Mouse (Mus musculus): ENCODE measurements around the gene Snx29. TPM values are rescaled to one million over a fixed set of nuclear protein-coding genes. Genes with fewer than 3 reads are reported as not detected.

Snx29 gene
- polyA plus RNA-seq, 1 experiment, result 8.4 TPM

DNA sequence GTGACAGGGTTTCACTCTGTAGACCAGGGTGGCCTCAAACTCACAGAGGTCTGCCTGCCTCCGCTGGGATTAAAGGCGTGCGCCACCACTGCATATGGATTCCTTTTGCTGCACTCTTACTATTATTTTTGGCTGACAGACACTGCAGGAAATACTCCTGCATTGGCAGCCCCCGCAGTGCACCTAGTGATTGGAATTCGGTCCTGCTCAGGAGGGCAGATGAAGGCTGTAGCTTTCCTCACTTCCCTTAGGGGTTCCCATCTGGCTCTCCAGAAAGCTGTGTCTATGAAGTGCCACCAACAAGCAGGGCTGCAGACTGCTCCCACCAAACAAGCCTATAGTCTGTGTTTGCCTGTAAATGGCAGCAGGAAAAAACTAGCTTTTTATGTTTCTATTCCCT is 215.0 kb downstream of the Snx29 start:
- H3K27ac ChIP-seq (ENCODE audit: insufficient read depth, low read length), result no peak overlapping the region
- no peak for DNase-seq
- H3K27me3 ChIP-seq (ENCODE audit: control insufficient read depth, insufficient read depth, low read length), result no peaks in the 10 kb centered on the region
- no peak for TF ChIP-seq POLR2A (IDR thresholded peaks at IDR 0.05; ENCODE audit: borderline replicate concordance, insufficient read depth, low read length)
- TF ChIP-seq CTCF (IDR thresholded peaks at IDR 0.05; ENCODE audit: borderline replicate concordance, insufficient read depth, low read depth, low read length), result no peak
- WGBS, result 45% methylated on average over 5 of the region's 5 CpGs
- H3K4me3 ChIP-seq (replicated peaks; ENCODE audit: insufficient read depth, low read depth, low read length), result no peak overlapping the region
- 0 out of 2 replicates have a peak, but pooled peaks cover 4% of the 10 kb centered on the region for H3K4me1 ChIP-seq (ENCODE audit: control insufficient read depth, insufficient read depth, low read length)

DNA sequence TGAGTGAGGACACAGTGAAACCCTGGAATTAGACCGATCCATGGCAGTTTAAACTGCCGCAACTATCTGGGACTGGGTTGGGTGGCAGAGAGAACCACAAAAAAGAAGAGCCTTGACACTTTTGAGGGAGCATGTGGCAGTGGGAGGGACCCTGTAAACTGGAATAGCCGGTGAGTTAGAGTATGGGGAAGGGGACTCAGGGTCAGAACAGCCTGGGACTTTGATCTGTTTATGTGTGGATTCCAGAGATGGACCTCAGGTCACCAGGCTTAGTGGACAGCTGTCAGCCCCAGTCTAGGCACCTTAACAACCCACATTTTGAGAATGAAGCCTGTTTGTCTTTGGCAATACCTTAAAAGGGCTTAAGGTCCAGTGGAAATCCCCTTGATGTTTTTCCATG is 215.5 kb downstream of the Snx29 start:
- H3K4me3 ChIP-seq (replicated peaks; ENCODE audit: insufficient read depth, low read depth, low read length), result no peak overlapping the region
- no peak overlapping the region for H3K27ac ChIP-seq (ENCODE audit: insufficient read depth, low read length)
- DNase-seq, result no peak
- H3K27me3 ChIP-seq (ENCODE audit: control insufficient read depth, insufficient read depth, low read length), result no peaks in the 10 kb centered on the region
- H3K4me1 ChIP-seq (ENCODE audit: control insufficient read depth, insufficient read depth, low read length), result 0 out of 2 replicates have a peak, but pooled peaks cover 2% of the 10 kb centered on the region
- TF ChIP-seq POLR2A (IDR thresholded peaks at IDR 0.05; ENCODE audit: borderline replicate concordance, insufficient read depth, low read length) (no peak), CTCF (IDR thresholded peaks at IDR 0.05; ENCODE audit: borderline replicate concordance, insufficient read depth, low read depth, low read length) (no peak)
- 79% methylated on average over 3 of the region's 3 CpGs for WGBS

DNA sequence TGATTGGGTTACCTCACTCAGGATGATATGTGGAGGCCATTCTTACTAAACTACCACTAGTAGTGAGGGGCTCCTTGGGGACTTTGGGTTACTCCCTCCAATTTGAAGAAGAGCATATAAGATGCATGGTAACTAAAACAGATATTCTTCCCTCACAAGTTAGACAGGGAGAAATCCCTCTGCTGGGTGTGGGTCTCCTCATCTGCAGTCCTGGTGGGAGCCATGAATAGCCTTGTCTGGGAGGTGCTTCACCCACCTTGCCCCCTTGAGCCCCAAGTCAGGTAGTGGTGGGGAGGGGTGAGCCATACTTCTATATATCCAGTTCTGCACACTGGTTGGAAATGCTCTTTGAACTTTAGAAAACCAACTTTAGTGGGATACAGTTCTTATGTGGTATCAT is 218.3 kb downstream of the Snx29 start:
- TF ChIP-seq CTCF (IDR thresholded peaks at IDR 0.05; ENCODE audit: borderline replicate concordance, insufficient read depth, low read depth, low read length) (no peak), POLR2A (IDR thresholded peaks at IDR 0.05; ENCODE audit: borderline replicate concordance, insufficient read depth, low read length) (no peak)
- Histone ChIP-seq H3K27ac (ENCODE audit: insufficient read depth, low read length) (no peak overlapping the region), H3K27me3 (ENCODE audit: control insufficient read depth, insufficient read depth, low read length) (no peaks in the 10 kb centered on the region), H3K4me1 (ENCODE audit: control insufficient read depth, insufficient read depth, low read length) (0 out of 2 replicates have a peak, but pooled peaks cover 2% of the 10 kb centered on the region), H3K4me3 (replicated peaks; ENCODE audit: insufficient read depth, low read depth, low read length) (no peak overlapping the region)
- DNase-seq, result no peak

DNA sequence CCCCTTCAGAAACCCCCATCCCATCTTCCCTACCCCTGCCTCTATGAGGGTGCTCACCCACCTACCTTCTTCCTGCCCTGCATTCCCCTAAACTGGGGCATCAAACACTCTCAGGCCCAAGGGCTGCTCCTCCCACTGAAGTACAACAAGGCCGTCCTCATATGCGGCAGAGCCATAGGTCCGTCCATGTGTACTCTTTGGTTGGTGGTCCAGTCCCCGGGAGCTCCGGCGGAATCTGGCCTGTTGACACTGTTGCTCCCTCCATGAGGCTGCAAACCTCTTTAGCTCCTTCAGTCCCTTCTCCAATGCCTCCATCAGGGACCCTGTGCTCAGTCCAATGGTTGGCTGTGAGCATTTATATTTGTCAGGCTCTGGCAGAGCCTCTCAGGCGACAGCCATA is 219.1 kb downstream of the Snx29 start:
- Histone ChIP-seq H3K27me3 (ENCODE audit: control insufficient read depth, insufficient read depth, low read length) (no peaks in the 10 kb centered on the region), H3K27ac (ENCODE audit: insufficient read depth, low read length) (no peak overlapping the region), H3K4me3 (replicated peaks; ENCODE audit: insufficient read depth, low read depth, low read length) (no peak overlapping the region), H3K4me1 (ENCODE audit: control insufficient read depth, insufficient read depth, low read length) (0 out of 2 replicates have a peak, but pooled peaks cover 2% of the 10 kb centered on the region)
- no peak for TF ChIP-seq POLR2A (IDR thresholded peaks at IDR 0.05; ENCODE audit: borderline replicate concordance, insufficient read depth, low read length)
- TF ChIP-seq CTCF (IDR thresholded peaks at IDR 0.05; ENCODE audit: borderline replicate concordance, insufficient read depth, low read depth, low read length), result no peak
- 97% methylated on average over 7 of the region's 7 CpGs for WGBS
- no peak for DNase-seq

DNA sequence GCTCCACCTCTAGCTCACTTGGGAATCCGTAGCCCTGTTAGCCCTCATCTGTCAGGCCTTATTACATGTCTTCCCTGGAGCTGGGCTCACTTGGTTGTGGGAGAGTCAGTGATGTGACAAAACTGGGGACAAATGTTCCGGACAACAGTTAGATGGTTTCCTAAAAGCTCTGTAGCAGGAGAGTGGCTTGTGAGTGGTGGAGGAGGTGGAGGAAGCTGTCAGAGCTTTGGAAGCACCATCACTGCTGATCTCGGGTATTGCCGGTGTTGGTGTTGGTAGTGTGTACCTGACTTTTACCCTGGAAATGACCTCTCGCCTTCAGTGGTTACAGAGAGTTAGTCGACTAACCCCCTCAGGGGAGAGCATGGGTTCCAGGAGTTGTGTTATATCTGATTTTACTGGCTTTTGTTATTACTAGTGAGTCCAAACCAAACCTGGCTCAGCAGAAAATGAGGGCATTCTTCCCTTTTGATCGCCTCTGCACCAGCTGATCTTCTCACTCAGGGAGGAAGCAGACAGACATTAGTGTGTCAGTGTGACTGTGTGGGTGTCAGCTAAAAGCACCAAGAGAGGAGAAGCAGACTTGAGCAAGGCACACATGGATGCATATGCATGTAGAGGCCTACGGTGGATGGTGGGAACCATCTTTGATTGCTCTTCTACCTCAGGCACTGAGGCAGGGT is 227.5 kb downstream of the Snx29 start:
- Histone ChIP-seq H3K4me3 (replicated peaks; ENCODE audit: insufficient read depth, low read depth, low read length) (no peak overlapping the region), H3K27me3 (ENCODE audit: control insufficient read depth, insufficient read depth, low read length) (no peaks in the 10 kb centered on the region), H3K27ac (ENCODE audit: insufficient read depth, low read length) (no peak overlapping the region), H3K4me1 (ENCODE audit: control insufficient read depth, insufficient read depth, low read length) (no peaks in the 10 kb centered on the region)
- no peak for TF ChIP-seq POLR2A (IDR thresholded peaks at IDR 0.05; ENCODE audit: borderline replicate concordance, insufficient read depth, low read length)
- no peak for TF ChIP-seq CTCF (IDR thresholded peaks at IDR 0.05; ENCODE audit: borderline replicate concordance, insufficient read depth, low read depth, low read length)
- DNase-seq, result no peak
- WGBS, result 91% methylated on average over 8 of the region's 8 CpGs

DNA sequence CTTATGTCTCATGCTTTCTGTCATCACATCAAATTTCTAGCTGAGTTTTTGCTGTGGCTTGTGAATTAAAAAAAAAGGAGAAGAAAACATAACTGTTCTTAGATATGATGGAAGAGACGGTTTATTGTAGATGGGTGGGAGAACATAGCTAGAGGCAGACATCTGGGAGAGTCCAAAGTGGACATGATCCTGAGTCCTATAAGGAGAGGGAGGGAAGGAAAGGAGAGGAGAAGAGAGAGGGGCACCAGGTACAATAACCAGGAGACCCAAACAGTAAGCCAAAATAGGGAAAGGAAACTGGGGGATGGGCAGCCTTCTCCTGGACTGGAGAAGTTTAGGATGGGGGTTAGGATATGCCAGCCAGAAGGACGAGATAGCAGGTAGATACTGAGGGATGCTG is 239.0 kb downstream of the Snx29 start:
- H3K4me1 ChIP-seq (ENCODE audit: control insufficient read depth, insufficient read depth, low read length), result no peaks in the 10 kb centered on the region; the same call in 1 of the 2 replicates
- DNase-seq, result no peak

DNA sequence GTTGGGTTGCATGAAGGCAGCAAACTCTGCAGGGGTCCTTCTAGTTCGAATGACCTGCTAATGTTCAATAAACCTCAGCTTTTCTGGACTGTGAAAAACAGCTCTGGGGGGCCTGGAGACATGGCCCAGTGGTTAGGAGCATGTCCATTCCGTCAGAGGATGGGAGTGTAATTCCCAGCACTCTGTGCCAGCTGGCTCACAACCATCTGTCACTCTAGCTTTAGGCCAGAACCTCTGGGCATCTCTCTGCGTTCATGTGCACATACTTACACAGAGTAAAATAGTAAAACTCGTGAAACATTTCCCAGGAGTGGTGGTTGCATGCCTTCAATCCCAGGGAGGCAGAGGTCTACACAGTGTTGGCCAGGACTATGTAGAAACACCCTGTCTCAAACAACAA is 241.1 kb downstream of the Snx29 start:
- Histone ChIP-seq H3K27me3 (ENCODE audit: control insufficient read depth, insufficient read depth, low read length) (no peaks in the 10 kb centered on the region), H3K4me3 (replicated peaks; ENCODE audit: insufficient read depth, low read depth, low read length) (no peak overlapping the region), H3K4me1 (ENCODE audit: control insufficient read depth, insufficient read depth, low read length) (no peaks in the 10 kb centered on the region; the same call in 1 of the 2 replicates), H3K27ac (ENCODE audit: insufficient read depth, low read length) (no peak overlapping the region)
- no peak for TF ChIP-seq POLR2A (IDR thresholded peaks at IDR 0.05; ENCODE audit: borderline replicate concordance, insufficient read depth, low read length)
- TF ChIP-seq CTCF (IDR thresholded peaks at IDR 0.05; ENCODE audit: borderline replicate concordance, insufficient read depth, low read depth, low read length), result no peak
- 28% methylated on average over 4 of the region's 4 CpGs for WGBS
- DNase-seq, result no peak

More for the DNA sequence above, 239.0 kb downstream of the Snx29 start:
- TF ChIP-seq POLR2A (IDR thresholded peaks at IDR 0.05; ENCODE audit: borderline replicate concordance, insufficient read depth, low read length), result no peak
- TF ChIP-seq CTCF (IDR thresholded peaks at IDR 0.05; ENCODE audit: borderline replicate concordance, insufficient read depth, low read depth, low read length), result no peak
- no peak overlapping the region for H3K27ac ChIP-seq (ENCODE audit: insufficient read depth, low read length)
- no peaks in the 10 kb centered on the region for H3K27me3 ChIP-seq (ENCODE audit: control insufficient read depth, insufficient read depth, low read length)
- no peak overlapping the region for H3K4me3 ChIP-seq (replicated peaks; ENCODE audit: insufficient read depth, low read depth, low read length)
- 99% methylated on average over 2 of the region's 2 CpGs for WGBS

DNA sequence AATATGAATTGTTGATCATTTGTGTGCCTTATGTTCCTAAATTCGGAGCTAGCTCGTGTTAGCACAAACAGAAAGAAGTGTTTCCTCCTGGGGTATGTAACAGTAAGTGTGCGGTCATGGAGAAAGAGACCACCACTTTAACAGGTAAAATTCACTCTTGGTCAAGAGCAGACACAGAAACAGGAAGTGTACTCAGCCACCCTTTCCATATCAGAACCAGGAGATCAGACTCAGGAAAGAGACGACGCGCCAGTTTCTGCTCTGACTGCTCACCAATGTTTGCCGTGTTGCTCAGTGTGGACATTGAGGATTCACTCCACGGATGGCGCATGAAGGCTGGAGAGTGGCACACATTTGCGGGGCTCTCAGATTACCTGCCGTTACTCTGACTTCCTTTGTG is 242.4 kb downstream of the Snx29 start:
- Histone ChIP-seq H3K27me3 (ENCODE audit: control insufficient read depth, insufficient read depth, low read length) (no peaks in the 10 kb centered on the region), H3K27ac (ENCODE audit: insufficient read depth, low read length) (no peak overlapping the region), H3K4me3 (replicated peaks; ENCODE audit: insufficient read depth, low read depth, low read length) (no peak overlapping the region), H3K4me1 (ENCODE audit: control insufficient read depth, insufficient read depth, low read length) (no peaks in the 10 kb centered on the region; the same call in 1 of the 2 replicates)
- DNase-seq, result no peak
- TF ChIP-seq CTCF (IDR thresholded peaks at IDR 0.05; ENCODE audit: borderline replicate concordance, insufficient read depth, low read depth, low read length) (no peak), POLR2A (IDR thresholded peaks at IDR 0.05; ENCODE audit: borderline replicate concordance, insufficient read depth, low read length) (no peak)
- WGBS, result 91% methylated on average over 11 of the region's 11 CpGs
